Mouse (Mus musculus): ENCODE data around the gene Nfe2. TPM values are rescaled to one million over a fixed set of nuclear protein-coding genes. Genes with fewer than 3 reads are reported as not detected.

Gene Nfe2
- polyA plus RNA-seq, 1 experiment from 2014 or later = 7.2 TPM

- H3K27me3 ChIP-seq (replicated peaks) = no peaks in the 10 kb centered on the region
- peaks cover 83% of the 10 kb centered on the region for H3K36me3 ChIP-seq
- H3K4me3 ChIP-seq = no peak overlapping the region
- WGBS = 67% methylated on average over 2 of the region's 2 CpGs
- no peak for ATAC-seq (ENCODE audit: extremely low read depth, insufficient number of reproducible peaks, low FRiP score, low TSS enrichment)
- H3K9ac ChIP-seq = no peak overlapping the region
- no peak overlapping the region for H3K4me2 ChIP-seq
- no peaks in the 10 kb centered on the region for H3K9me3 ChIP-seq
- H3K4me1 ChIP-seq = peaks cover 32% of the 10 kb centered on the region
- H3K27ac ChIP-seq (replicated peaks) = no peak overlapping the region; the same call in 1 of the 2 replicates
Observed at GRCm38 (mm10) chr15:103205156-103205555, 53.0 kb downstream of the Nfe2 start.

GRCm38 (mm10) chr15:103202088-103202793 lies 56.0 kb downstream of the Nfe2 start:
- H3K4me1 ChIP-seq = peaks cover 43% of the 10 kb centered on the region
- no peaks in the 10 kb centered on the region for H3K27me3 ChIP-seq (replicated peaks)
- ATAC-seq (ENCODE audit: extremely low read depth, insufficient number of reproducible peaks, low FRiP score, low TSS enrichment) = no peak
- H3K36me3 ChIP-seq = peaks cover 83% of the 10 kb centered on the region
- 0 out of 2 replicates have a peak overlapping the region, but pooled peaks have one; percentile 1 for H3K4me2 ChIP-seq
- no peak overlapping the region for H3K4me3 ChIP-seq
- no peak overlapping the region for H3K9ac ChIP-seq
- 32% methylated on average over 6 of the region's 6 CpGs for WGBS
- H3K9me3 ChIP-seq = no peaks in the 10 kb centered on the region
- H3K27ac ChIP-seq (replicated peaks) = peak overlapping the region; percentile 87

MicroRNAs encoded within 50 kb of the gene (microRNA counts, 519-probe panel; counts per million panel counts)
- microRNA mmu-miR-148b = 4,797 counts per million, percentile 82 among the panel's probes with 10 or more counts

Small RNA genes within 50 kb of the gene (microRNA-seq; reads per million reads assigned to microRNA genes)
- 146 reads per million, percentile 59 among the genes with 10 or more reads in this experiment for gene Mir148b

Other genes starting within 250 kb of the Nfe2 start
- gene Hoxc4, start 239.5 kb downstream of the Nfe2 start, polyA plus RNA-seq (2015; fragmentation: Nextera tagmentation; extraction: Ambion mirVana) = 0.39 and 0.98 TPM in 2 replicates
- 15.8 and 16.2 TPM in 2 replicates for gene Smug1, start 91.3 kb downstream of the Nfe2 start, polyA plus RNA-seq (2015; fragmentation: Nextera tagmentation; extraction: Ambion mirVana)
- 91.9 and 97.2 TPM in 2 replicates for gene Cbx5, start 18.6 kb downstream of the Nfe2 start, polyA plus RNA-seq (2015; fragmentation: Nextera tagmentation; extraction: Ambion mirVana)
- gene Hnrnpa1, start 18.0 kb downstream of the Nfe2 start, polyA plus RNA-seq (2015; fragmentation: Nextera tagmentation; extraction: Ambion mirVana) = 500 and 519 TPM in 2 replicates
- 163 and 178 TPM in 2 replicates for gene Copz1, start 14.3 kb upstream of the Nfe2 start, polyA plus RNA-seq (2015; fragmentation: Nextera tagmentation; extraction: Ambion mirVana)
- gene Gpr84, start 52.2 kb upstream of the Nfe2 start, polyA plus RNA-seq (2015; fragmentation: Nextera tagmentation; extraction: Ambion mirVana) = 0.28 and 0.36 TPM in 2 replicates
- 8.3 and 8.9 TPM in 2 replicates for gene Zfp385a, start 81.7 kb upstream of the Nfe2 start, polyA plus RNA-seq (2015; fragmentation: Nextera tagmentation; extraction: Ambion mirVana)
- gene Itga5, start 108.4 kb upstream of the Nfe2 start, polyA plus RNA-seq (2015; fragmentation: Nextera tagmentation; extraction: Ambion mirVana) = 76.4 and 78.0 TPM in 2 replicates
- 41.5 and 52.4 TPM in 2 replicates for gene Gtsf1, start 172.1 kb upstream of the Nfe2 start, polyA plus RNA-seq (2015; fragmentation: Nextera tagmentation; extraction: Ambion mirVana)
- gene Gtsf2, start 190.1 kb upstream of the Nfe2 start, polyA plus RNA-seq (2015; fragmentation: Nextera tagmentation; extraction: Ambion mirVana) = not detected in 2 replicates
- gene Nckap1l, start 195.4 kb upstream of the Nfe2 start, polyA plus RNA-seq (2015; fragmentation: Nextera tagmentation; extraction: Ambion mirVana) = 1.9 and 2.0 TPM in 2 replicates
- gene Pde1b, start 244.6 kb upstream of the Nfe2 start, polyA plus RNA-seq (2015; fragmentation: Nextera tagmentation; extraction: Ambion mirVana) = 2.7 and 4.2 TPM in 2 replicates

All from heart, embryonic 13.5 days (tissue).